Mouse (Mus musculus) midbrain, embryonic 14.5 days (tissue): Measurements from ENCODE around the gene Npc1l1. TPM values are rescaled to one million over a fixed set of nuclear protein-coding genes. Genes with fewer than 3 reads are reported as not detected.

Experiments used
- ATAC-seq: fragments of 200-750 bp; cut with Nextera tagmentation; 2 replicates; pipeline ENCODE4 v1.8.0; 2017; ENCODE audit warnings: moderate number of reproducible peaks, moderate library complexity; ENCODE audit not compliant: low FRiP score, low TSS enrichment
- DNase-seq: peaks from one replicate; pipeline ENCODE4 v3.0.0-alpha.2; 2015
- H3K27ac ChIP-seq: fragments of 300-500 bp; sonication (generic); replicated peaks from 2 replicates; pipeline ENCODE4 v1.5.1; 2014; ENCODE audit warnings: mild to moderate bottlenecking, low read depth, low read length, moderate library complexity
- H3K27me3 ChIP-seq: fragments of 300-500 bp; sonication (generic); 2 replicates; pipeline ENCODE4 v1.6.1; 2014; ENCODE audit warnings: low read length, control low read depth, mixed read lengths; ENCODE audit not compliant: control insufficient read depth, insufficient read depth
- H3K36me3 ChIP-seq: fragments of 300-500 bp; sonication (generic); 2 replicates; pipeline ENCODE4 v1.6.1; 2014; ENCODE audit warnings: low read length, control low read depth; ENCODE audit not compliant: control insufficient read depth, insufficient read depth
- H3K4me1 ChIP-seq: fragments of 300-500 bp; sonication (generic); 2 replicates; pipeline ENCODE4 v1.6.1; 2014; ENCODE audit warnings: mild to moderate bottlenecking, antibody characterized with exemption, low read length, control low read depth; ENCODE audit not compliant: control insufficient read depth, insufficient read depth
- H3K4me2 ChIP-seq: fragments of 300-500 bp; sonication (generic); 2 replicates; pipeline ENCODE4 v1.6.1; 2014; ENCODE audit warnings: mild to moderate bottlenecking, low read length, moderate library complexity
- H3K4me3 ChIP-seq: fragments of 300-500 bp; sonication (generic); replicated peaks from 2 replicates; pipeline ENCODE4 v1.5.1; 2014; ENCODE audit warnings: low read depth, low read length
- H3K9ac ChIP-seq: fragments of 300-500 bp; sonication (generic); replicated peaks from 2 replicates; pipeline ENCODE4 v1.6.1; 2014; ENCODE audit warnings: mild to moderate bottlenecking, low read length, moderate library complexity
- H3K9me3 ChIP-seq: fragments of 300-500 bp; sonication (generic); 2 replicates; pipeline ENCODE4 v1.6.1; 2016; ENCODE audit warnings: low read length, control low read depth, mixed read lengths; ENCODE audit not compliant: control insufficient read depth
- WGBS: fragments of 180-500 bp; shearing (Covaris S2); extraction: QIAGEN DNeasy Blood & Tissue Kit; methylation state at CpG from one replicate; pipeline ENCODE4 v1.1.7; 2014; 5-methylcytosine and 5-hydroxymethylcytosine counted together
- polyA plus RNA-seq: library from polyadenylated mRNA; unstranded; fragments of >200 nt; fragmentation: Nextera tagmentation; extraction: Ambion mirVana; gene quantifications from 2 replicates; pipeline ENCODE4 v1.2.1, GENCODE M21; 2014

Gene Npc1l1
- polyA plus RNA-seq, 1 experiment from 2014 or later, result not detected

DNA sequence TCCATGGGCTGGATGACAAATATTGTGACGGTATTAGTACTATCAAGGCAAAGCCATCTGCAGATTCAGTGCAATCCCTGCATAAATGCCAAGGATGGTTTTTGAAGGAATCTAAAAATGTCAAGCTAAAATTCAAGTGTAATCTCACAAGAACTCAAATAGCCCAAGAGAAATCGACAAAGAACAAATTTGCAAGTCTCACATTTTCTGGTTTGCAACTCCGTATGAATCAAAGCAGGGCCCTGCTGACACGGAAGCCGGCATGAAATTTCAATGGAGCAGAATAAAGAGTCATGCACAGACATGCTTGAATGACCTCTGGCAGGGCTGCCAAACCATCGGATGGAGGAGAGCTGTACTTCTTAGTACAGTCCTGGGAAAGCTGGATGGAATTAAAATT, 10.0 kb downstream of the Npc1l1 start:
- H3K27ac ChIP-seq, result no peak overlapping the region
- WGBS, result 68% methylated on average over 6 of the region's 6 CpGs
- no peak overlapping the region for H3K9ac ChIP-seq
- H3K36me3 ChIP-seq, result no peaks in the 10 kb centered on the region
- no peak overlapping the region for H3K4me3 ChIP-seq
- H3K4me1 ChIP-seq, result no peaks in the 10 kb centered on the region
- H3K27me3 ChIP-seq, result no peaks in the 10 kb centered on the region
- no peak overlapping the region for H3K4me2 ChIP-seq
- H3K9me3 ChIP-seq, result no peaks in the 10 kb centered on the region
- DNase-seq (no peak), ATAC-seq (no peak)

DNA sequence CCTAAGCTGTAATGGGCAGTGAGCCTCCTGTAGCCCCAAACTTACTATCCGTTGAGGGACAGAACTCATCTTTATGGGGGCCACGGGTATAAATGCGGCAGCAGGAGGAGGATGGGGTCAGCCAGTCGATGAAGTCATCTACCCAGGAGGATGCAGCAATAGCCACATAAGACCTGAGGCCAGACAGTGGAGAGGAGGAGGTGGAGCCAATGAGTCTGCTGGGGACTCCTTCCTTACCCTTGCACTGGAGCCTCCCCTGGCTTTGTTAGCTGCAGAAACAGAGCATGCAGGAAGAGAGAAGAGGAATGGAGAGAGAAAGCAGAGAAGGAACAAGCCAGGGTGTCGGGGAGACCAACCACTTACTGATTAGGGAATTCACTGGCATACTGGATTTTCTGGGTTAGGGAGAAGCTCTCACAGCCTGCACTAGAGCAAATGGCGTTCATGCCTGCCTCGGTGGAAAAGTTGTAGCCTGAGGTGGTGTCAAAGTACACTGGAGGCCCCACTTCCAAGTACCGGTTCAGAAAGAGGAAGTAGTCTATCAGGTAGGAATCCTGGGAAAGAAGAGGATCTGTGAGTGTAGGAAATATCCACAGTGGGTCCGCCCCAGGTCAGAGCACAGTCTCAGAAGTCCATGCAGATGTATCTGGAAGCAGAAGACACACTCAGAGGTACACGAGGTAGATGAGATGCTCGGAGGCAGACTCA, 11.6 kb downstream of the Npc1l1 start:
- Histone ChIP-seq H3K27me3 (no peaks in the 10 kb centered on the region), H3K4me2 (no peak overlapping the region), H3K9me3 (no peaks in the 10 kb centered on the region), H3K4me1 (no peaks in the 10 kb centered on the region), H3K36me3 (no peaks in the 10 kb centered on the region), H3K4me3 (no peak overlapping the region), H3K27ac (no peak overlapping the region), H3K9ac (no peak overlapping the region)
- ATAC-seq (no peak), DNase-seq (no peak)
- 90% methylated on average over 11 of the region's 11 CpGs for WGBS

DNA sequence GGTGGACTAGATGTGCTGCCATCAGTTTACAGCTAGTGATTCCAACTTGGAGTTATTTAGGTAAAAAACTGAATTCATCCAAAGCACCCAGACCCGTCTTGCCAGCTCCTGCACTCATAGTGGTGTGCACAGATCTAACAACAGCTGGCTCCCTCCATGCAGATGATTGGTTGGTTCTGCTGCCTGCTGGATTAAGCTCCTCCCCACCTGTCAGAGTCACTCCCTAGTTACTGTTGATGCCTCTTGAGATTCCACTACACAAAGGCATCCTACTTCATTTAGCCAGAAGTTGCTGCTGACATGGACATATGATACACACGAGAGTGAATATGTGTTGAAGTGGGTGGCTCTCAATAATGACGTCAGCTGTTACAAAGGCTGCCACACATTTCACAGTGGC, 13.1 kb downstream of the Npc1l1 start:
- 65% methylated on average over 3 of the region's 3 CpGs for WGBS
- Histone ChIP-seq H3K27ac (no peak overlapping the region), H3K4me1 (no peaks in the 10 kb centered on the region), H3K36me3 (no peaks in the 10 kb centered on the region), H3K27me3 (no peaks in the 10 kb centered on the region), H3K4me3 (no peak overlapping the region), H3K9ac (no peak overlapping the region), H3K9me3 (no peaks in the 10 kb centered on the region), H3K4me2 (no peak overlapping the region)
- no peak for ATAC-seq
- no peak for DNase-seq

DNA sequence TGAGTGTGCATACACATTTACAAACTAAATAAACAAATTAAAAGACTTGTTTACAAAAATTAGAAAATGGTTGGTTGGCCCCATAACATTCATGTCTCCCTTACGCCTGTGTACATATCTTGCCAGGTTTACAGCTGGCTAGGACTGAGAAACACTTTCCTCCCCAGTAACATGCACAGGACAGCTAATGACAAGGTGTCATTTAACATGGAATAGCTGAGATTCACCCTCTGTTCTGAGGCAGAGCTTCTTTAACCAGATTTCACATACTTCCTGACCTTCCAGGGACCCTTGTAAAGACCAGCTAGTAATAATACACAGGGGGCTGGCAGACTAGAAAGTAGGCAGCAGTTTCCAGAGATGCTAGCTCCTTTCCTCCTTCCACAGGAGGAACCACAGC, 21.8 kb downstream of the Npc1l1 start:
- Histone ChIP-seq H3K9ac (no peak overlapping the region), H3K9me3 (no peaks in the 10 kb centered on the region), H3K36me3 (no peaks in the 10 kb centered on the region), H3K27me3 (no peaks in the 10 kb centered on the region), H3K4me1 (no peaks in the 10 kb centered on the region), H3K4me2 (no peak overlapping the region), H3K4me3 (no peak overlapping the region), H3K27ac (no peak overlapping the region)
- DNase-seq (no peak), ATAC-seq (no peak)
- WGBS, result 88% methylated on average over 1 of the region's 1 CpGs

DNA sequence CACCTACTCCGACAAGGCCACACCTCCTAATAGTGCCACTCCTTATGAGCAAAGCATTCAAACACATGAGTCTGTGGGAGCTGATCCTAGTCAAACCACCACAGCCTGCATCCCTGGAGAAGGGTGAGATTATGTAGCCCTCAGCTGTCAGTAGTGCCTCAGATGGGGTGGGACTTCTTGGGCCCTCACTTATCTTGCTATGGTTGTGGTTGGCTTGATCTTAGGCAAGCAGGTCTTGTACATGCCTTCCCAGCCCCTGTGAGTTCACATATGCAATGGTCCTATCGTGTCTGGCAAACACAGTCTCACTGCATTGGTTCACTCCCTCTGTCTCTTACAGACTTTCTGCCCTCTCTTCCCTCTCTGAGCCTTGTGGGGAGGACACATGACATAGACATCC, 22.9 kb downstream of the Npc1l1 start:
- Histone ChIP-seq H3K4me2 (no peak overlapping the region), H3K9ac (no peak overlapping the region), H3K27me3 (no peaks in the 10 kb centered on the region), H3K4me1 (no peaks in the 10 kb centered on the region), H3K9me3 (no peaks in the 10 kb centered on the region), H3K36me3 (no peaks in the 10 kb centered on the region), H3K27ac (no peak overlapping the region), H3K4me3 (no peak overlapping the region)
- 83% methylated on average over 2 of the region's 2 CpGs for WGBS
- ATAC-seq (no peak), DNase-seq (no peak)

DNA sequence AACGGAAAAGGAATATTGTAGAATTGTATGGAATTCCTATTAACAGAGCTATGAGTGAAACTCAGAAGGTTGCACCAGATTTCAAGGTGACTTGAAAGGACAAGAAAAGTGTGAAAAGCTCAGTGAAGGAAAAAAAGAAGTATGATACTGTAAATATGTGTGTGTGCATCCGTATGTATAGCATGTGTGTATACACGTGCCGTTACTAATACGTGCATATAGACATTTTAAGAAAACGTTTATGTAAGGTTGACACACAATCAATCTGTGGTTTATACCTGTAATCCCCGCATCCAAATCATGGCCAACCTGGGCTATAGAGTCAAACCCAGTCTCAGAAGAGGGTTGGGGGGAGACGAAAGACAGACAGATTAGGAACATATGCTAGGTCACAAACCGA, 29.4 kb downstream of the Npc1l1 start:
- no peak for DNase-seq
- ATAC-seq, result peak; percentile 41; the same call in 1 of the 2 replicates
- H3K4me3 ChIP-seq, result peak overlapping the region; percentile 99
- peaks cover 21% of the 10 kb centered on the region for H3K4me1 ChIP-seq
- peak overlapping the region; percentile 94 for H3K4me2 ChIP-seq
- 23% methylated on average over 9 of the region's 9 CpGs for WGBS
- no peaks in the 10 kb centered on the region for H3K27me3 ChIP-seq
- peaks cover 2% of the 10 kb centered on the region; the same call in 1 of the 2 replicates for H3K36me3 ChIP-seq
- peak overlapping the region; percentile 91 for H3K9ac ChIP-seq
- H3K27ac ChIP-seq, result peak overlapping the region; percentile 97
- no peaks in the 10 kb centered on the region for H3K9me3 ChIP-seq

DNA sequence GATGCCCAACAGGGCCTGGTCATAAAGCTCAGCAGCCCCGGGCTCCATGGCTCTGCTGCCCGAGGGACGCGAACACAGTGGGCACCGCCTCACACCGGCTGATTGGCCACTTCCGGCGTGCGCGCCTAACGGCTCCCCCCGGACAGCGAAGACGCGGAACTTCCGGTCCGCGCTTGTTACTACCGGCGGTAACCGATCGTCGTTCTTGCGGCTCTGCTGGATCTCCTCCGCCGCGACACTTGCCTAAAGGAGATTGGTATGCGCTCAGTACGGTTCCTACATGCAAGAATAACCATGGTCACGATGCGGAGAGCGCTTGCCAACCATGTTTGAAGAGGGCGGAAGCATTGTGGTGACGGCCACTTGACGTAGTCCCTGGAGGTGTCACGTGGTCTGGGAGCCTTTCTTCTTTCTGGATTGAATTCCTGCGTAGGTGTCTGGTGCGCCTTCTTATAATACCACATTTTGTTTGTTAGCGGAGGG, 29.8 kb downstream of the Npc1l1 start, which contains the start of gene Nudcd3:
Gene Nudcd3 (minus strand): TSS at position 329 of the 483 bp plus-strand sequence.
- DNase-seq, result peak; percentile 94
- WGBS, result under 1% methylated on average over 39 of the region's 39 CpGs

DNA sequence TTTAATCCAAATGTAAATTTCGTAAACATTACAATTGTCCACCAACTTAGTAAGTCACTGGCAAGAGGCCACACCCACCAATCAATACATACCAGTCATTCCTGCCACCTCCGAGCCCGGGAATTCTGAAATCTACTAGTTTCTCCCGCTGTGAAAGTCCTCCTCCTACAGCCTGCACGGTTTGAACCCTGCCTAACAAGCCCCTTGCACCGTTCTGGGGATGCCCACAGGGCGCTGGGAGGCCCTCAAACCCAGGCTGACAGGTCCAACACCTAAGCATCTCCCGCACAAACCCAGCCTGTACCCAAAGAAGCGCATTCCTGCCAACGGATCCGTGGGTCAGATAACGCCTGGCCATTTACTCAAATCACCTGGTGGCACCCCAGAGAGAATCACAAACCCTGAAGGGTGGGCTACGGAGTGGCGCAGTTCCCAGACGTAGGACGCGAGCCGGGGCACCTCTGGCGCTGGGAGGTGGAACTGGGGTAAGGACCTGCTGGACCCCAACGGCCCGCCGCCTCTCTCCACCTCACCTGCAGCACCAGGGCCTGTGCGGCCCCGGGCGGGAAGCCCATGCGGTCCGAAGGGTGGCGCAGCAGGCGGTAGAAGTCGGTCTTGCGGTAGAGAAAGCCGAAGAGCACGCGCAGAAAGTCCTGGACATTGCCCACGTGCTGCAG, 30.4 kb downstream of the Npc1l1 start, which contains the start of gene A730071L15Rik:
Gene A730071L15Rik (plus strand): TSS at position 620 of the 677 bp plus-strand sequence.
- Histone ChIP-seq H3K4me1 (peaks cover 21% of the 10 kb centered on the region), H3K36me3 (peaks cover 2% of the 10 kb centered on the region; the same call in 1 of the 2 replicates), H3K27me3 (no peaks in the 10 kb centered on the region), H3K4me3 (peak within 1 kb of the TSS; percentile 99), H3K9ac (peak within 1 kb of the TSS; percentile 91), H3K9me3 (no peaks in the 10 kb centered on the region), H3K27ac (peak within 1 kb of the TSS; percentile 97), H3K4me2 (peak within 1 kb of the TSS; percentile 94)
- DNase-seq (peak; percentile 25), ATAC-seq (peak; percentile 72)
- 2% methylated on average over 35 of the region's 35 CpGs for WGBS

More for the DNA sequence above, 29.8 kb downstream of the Npc1l1 start, which contains the start of gene Nudcd3:
- no peaks in the 10 kb centered on the region for H3K9me3 ChIP-seq
- H3K4me3 ChIP-seq, result peak within 1 kb of the TSS; percentile 99
- H3K27me3 ChIP-seq, result no peaks in the 10 kb centered on the region
- H3K36me3 ChIP-seq, result peaks cover 2% of the 10 kb centered on the region; the same call in 1 of the 2 replicates
- peaks cover 21% of the 10 kb centered on the region for H3K4me1 ChIP-seq
- peak within 1 kb of the TSS; percentile 94 for H3K4me2 ChIP-seq
- peak within 1 kb of the TSS; percentile 97 for H3K27ac ChIP-seq
- H3K9ac ChIP-seq, result peak within 1 kb of the TSS; percentile 91
- peak; percentile 96 for ATAC-seq
